Mouse (Mus musculus) brown adipose tissue, adult 24 weeks (tissue): ENCODE results near the gene Art4. TPM values are rescaled to one million over a fixed set of nuclear protein-coding genes. Genes with fewer than 3 reads are reported as not detected.

Experiments used
- H3K27ac ChIP-seq: fragments of 200-500 bp; replicated peaks from 2 replicates; pipeline ENCODE4 v1.5.1; 2012; ENCODE audit warnings: low read depth, mild to moderate bottlenecking, low read length
- H3K4me1 ChIP-seq: fragments of 200-500 bp; 2 replicates; pipeline ENCODE4 v1.6.1; 2012; ENCODE audit warnings: low read length, mixed read lengths; ENCODE audit not compliant: control insufficient read depth, insufficient read depth, insufficient read length
- H3K4me3 ChIP-seq: fragments of 200-500 bp; 2 replicates; pipeline ENCODE4 v1.5.1; 2012; ENCODE audit warnings: low read depth, mild to moderate bottlenecking, low read length, moderate library complexity; ENCODE audit not compliant: insufficient read depth
- polyA plus RNA-seq: library from polyadenylated mRNA; stranded (reverse); fragments of >200 nt; gene quantifications from 2 replicates; pipeline ENCODE4 v1.2.4, GENCODE M21; 2012; ENCODE audit not compliant: missing spikeins, insufficient read depth, insufficient read length

Art4 gene
- polyA plus RNA-seq: not detected in 2 replicates

GRCm38 (mm10) chr6:136857186-136857872 lies at the start of gene Art4:
Art4 (minus strand) TSS chr6:136857733.
- Histone ChIP-seq H3K27ac (no peak within 1 kb of the TSS), H3K4me1 (no peaks in the 10 kb centered on the region), H3K4me3 (no peak within 1 kb of the TSS)

DNA sequence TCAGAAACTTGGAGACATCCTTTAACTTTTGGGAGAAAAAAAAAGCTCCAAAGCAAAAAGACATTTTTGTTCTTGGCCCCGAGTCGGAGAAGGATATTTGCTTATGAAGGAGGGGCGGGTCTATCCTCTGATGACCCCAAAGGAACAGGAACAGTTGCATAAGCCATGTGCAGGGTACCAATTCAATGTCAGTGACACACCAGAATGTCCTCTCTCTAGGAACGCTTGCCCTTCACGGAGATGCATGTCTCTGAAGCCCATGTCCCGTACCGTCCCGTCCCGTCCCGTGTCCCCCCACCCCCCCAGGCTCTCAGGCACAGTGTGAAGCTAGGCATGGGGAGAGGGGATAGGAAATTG lies 49.4 kb upstream of the Art4 start:
- Histone ChIP-seq H3K27ac (peak overlapping the region; percentile 10; the same call in 1 of the 2 replicates), H3K4me1 (no peaks in the 10 kb centered on the region; the same call in 1 of the 2 replicates), H3K4me3 (no peak overlapping the region)

DNA sequence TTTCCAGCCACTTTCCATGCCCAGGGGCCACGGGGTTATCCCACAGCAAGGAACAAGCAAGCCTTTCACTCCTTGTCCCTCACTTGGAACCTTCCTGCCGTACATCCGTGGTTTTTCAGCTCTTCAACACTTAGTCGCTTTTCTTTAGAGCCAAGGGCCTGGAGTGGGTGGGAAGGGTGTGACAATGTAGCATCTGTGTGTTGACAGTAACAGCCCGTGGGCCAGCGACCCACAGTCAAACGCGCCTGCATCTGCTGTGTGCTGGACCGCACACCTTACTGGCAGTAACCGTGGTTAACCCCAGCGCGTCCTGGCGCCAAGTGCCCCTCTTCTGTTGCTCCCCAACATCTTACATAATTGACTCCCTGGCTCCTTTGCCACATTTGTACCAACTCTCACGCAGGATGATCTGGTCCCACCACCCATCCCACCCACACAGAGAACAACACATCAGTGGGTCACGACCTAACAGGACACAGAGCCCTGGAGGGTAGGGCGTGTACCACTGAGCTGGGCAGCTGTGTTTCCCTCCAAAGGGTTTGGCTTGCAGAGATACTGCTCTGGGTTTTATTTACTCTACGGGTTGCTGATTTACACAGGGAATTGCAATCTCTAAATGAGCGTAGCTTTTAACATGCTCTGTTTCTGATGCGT lies 48.9 kb upstream of the Art4 start:
- Histone ChIP-seq H3K27ac (peak overlapping the region; percentile 46), H3K4me3 (no peak overlapping the region)

GRCm38 (mm10) chr6:136903885-136904470 lies 46.4 kb upstream of the Art4 start:
- H3K27ac ChIP-seq: no peak overlapping the region

More for the DNA sequence above, 48.9 kb upstream of the Art4 start:
- H3K4me1 ChIP-seq: no peaks in the 10 kb centered on the region; the same call in 1 of the 2 replicates

GRCm38 (mm10) chr6:136902527-136902926 lies 45.0 kb upstream of the Art4 start:
- Histone ChIP-seq H3K4me1 (no peaks in the 10 kb centered on the region; the same call in 1 of the 2 replicates), H3K27ac (no peak overlapping the region), H3K4me3 (no peak overlapping the region)

More at GRCm38 (mm10) chr6:136903885-136904470, 46.4 kb upstream of the Art4 start:
- H3K4me3 ChIP-seq: no peak overlapping the region
- H3K4me1 ChIP-seq: no peaks in the 10 kb centered on the region; the same call in 1 of the 2 replicates

GRCm38 (mm10) chr6:136901010-136901409 lies 43.5 kb upstream of the Art4 start:
- Histone ChIP-seq H3K27ac (peak overlapping the region; percentile 47), H3K4me3 (no peak overlapping the region), H3K4me1 (no peaks in the 10 kb centered on the region)

- Histone ChIP-seq H3K27ac (no peak overlapping the region; the same call in 1 of the 2 replicates), H3K4me3 (no peak overlapping the region), H3K4me1 (no peaks in the 10 kb centered on the region)
These were observed 43.0 kb upstream of the Art4 start for GRCm38 (mm10) chr6:136900369-136901009.

- no peak overlapping the region for H3K27ac ChIP-seq
- H3K4me1 ChIP-seq: no peaks in the 10 kb centered on the region
- no peak overlapping the region for H3K4me3 ChIP-seq
These were observed 41.4 kb upstream of the Art4 start for GRCm38 (mm10) chr6:136898954-136899353.

- no peak overlapping the region for H3K4me3 ChIP-seq
- peak overlapping the region; percentile 59 for H3K27ac ChIP-seq
- H3K4me1 ChIP-seq: no peaks in the 10 kb centered on the region
These were observed 40.7 kb upstream of the Art4 start for GRCm38 (mm10) chr6:136898222-136898621.

GRCm38 (mm10) chr6:136897789-136898188 lies 40.3 kb upstream of the Art4 start:
- Histone ChIP-seq H3K4me3 (no peak overlapping the region), H3K27ac (peak overlapping the region; percentile 23), H3K4me1 (no peaks in the 10 kb centered on the region)

DNA sequence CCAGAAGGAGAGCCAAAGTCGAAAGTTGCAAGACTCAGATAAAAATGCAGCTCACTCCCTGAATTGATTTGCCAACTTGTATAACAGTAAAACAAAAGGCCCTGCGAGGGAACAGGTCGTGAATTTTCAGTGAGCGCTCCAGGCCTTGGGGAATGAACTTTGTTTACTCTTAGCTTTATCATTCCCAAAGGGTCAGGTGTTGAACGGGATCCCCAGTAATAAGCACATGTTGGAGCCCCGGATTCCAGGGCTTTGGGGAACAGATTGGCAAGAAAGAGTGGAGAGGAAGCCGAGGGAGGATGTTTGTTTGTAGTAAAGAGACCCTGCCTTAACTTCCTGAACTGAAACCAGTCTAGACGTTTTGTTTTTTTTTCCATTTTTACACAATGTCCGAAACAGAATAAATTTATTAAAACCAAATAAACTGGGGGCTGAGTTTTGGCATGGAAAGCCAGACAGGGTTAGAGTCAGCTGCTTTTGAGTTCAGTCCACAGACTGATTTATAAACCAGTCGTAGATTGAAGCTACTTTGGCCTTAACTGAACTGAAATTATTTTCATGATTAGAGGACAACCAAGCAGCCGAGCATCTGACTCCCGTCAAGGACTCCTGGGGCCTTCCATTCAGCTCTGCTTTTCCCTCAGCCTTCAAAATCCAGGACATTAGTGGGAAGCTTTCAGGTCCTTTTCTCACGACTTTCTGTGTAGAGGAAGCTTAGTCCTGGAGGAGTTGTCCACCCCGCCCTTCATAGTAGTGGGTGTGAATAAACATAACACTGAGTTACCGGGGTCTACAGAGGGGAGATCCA lies 37.2 kb upstream of the Art4 start:
- Histone ChIP-seq H3K27ac (peak overlapping the region; percentile 82), H3K4me1 (no peaks in the 10 kb centered on the region), H3K4me3 (no peak overlapping the region)

GRCm38 (mm10) chr6:136892002-136892401 lies 34.5 kb upstream of the Art4 start:
- peak overlapping the region; percentile 41 for H3K27ac ChIP-seq
- H3K4me3 ChIP-seq: no peak overlapping the region
- H3K4me1 ChIP-seq: no peaks in the 10 kb centered on the region

GRCm38 (mm10) chr6:136889554-136889953 lies 32.0 kb upstream of the Art4 start:
- H3K4me3 ChIP-seq: no peak overlapping the region
- H3K4me1 ChIP-seq: no peaks in the 10 kb centered on the region
- H3K27ac ChIP-seq: no peak overlapping the region

- no peak overlapping the region for H3K4me3 ChIP-seq
- H3K27ac ChIP-seq: no peak overlapping the region
- H3K4me1 ChIP-seq: no peaks in the 10 kb centered on the region
These were observed 31.5 kb upstream of the Art4 start for GRCm38 (mm10) chr6:136889067-136889466.
